Mouse (Mus musculus): ENCODE measurements around the gene Mrm2.

Gene Mrm2

GRCm38 (mm10) chr5:140345244-140345643, 13.5 kb upstream of the Mrm2 start:
- DNase-seq (ENCODE audit: low read depth, low spot score), result no peak

GRCm38 (mm10) chr5:140342880-140343279, 11.2 kb upstream of the Mrm2 start:
- no peak for DNase-seq (ENCODE audit: low read depth, low spot score)

DNA sequence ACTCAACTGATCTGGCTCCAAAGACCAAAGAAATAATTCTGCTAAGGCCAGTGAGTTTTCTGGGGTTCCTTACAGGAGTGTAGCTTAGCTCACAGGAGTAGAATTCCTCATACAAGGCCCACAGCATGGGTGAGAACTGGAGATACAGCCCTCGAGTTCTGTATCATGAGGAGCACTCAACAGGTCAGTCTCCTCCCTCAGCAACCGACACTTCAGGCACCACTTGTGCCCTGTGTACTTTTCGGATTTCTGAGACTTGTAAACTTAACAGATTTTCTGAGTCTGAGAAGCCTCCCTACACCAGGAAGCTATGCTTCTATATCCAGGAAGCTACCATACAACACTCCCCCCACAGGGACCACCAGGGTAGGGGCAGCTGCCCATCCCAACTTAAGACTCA, 8.1 kb upstream of the Mrm2 start:
- no peak for DNase-seq (ENCODE audit: low read depth, low spot score)

GRCm38 (mm10) chr5:140338779-140339178, 7.1 kb upstream of the Mrm2 start:
- no peak for DNase-seq (ENCODE audit: low read depth, low spot score)

GRCm38 (mm10) chr5:140336680-140337079, 5.0 kb upstream of the Mrm2 start:
- peak; percentile 24 for DNase-seq (ENCODE audit: low read depth, low spot score)

DNA sequence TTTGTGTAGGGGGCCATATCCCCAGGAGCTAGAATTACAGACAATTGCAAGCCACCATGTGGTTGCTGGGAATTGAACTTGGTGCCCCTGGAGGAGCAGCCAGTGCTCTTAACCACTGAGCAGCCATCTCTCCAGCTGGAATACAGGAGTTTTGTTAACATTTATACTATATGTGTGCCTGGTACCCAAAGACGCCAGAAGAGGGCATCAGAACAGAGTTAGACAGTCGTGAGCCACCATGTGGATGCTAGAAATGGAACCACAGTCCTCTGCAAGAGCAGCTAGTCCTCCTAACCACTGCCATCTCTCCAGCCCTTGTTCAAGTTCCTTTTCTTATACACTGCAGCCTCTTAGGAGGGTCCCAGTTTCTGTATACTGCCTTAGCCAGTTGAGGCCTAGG, 1.9 kb upstream of the Mrm2 start:
- no peak for DNase-seq (ENCODE audit: low read depth, low spot score)

GRCm38 (mm10) chr5:140332519-140332918, 821 bp upstream of the Mrm2 start:
- no peak for DNase-seq (ENCODE audit: low read depth, low spot score)

DNA sequence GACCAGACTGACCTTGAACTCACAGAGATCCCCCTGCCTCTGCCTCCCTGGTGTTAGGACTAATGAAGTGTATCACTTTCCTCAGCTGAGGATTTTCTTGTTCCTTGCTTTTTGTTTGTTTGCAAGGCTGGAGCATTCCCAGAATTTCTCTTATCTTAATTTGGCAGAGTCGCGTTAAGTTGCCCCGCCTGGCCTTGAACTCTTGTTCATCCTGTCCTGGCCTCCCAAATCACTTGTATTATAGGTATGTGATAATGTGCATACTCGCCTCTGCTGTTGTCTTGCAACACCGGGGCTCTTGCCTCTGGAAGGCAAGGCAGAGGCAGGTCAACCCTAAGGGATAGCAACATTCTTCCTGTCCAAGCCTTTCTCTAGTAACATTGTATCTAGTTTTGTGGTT, 7.6 kb downstream of the Mrm2 start:
- no peak for DNase-seq (ENCODE audit: low read depth, low spot score)

- peak; percentile 8 for DNase-seq (ENCODE audit: low read depth, low spot score)
Measured at GRCm38 (mm10) chr5:140321756-140322575, 9.7 kb downstream of the Mrm2 start.

- peak; percentile 96 for DNase-seq (ENCODE audit: low read depth, low spot score)
Measured at GRCm38 (mm10) chr5:140321042-140321755, 10.5 kb downstream of the Mrm2 start, which contains the start of the genes Mad1l1 and Nudt1. TSS of gene Mad1l1 (minus strand) at chr5:140321552. TSS of gene Nudt1 (plus strand) at chr5:140321656.

- no peak for DNase-seq (ENCODE audit: low read depth, low spot score)
Measured at GRCm38 (mm10) chr5:140316716-140317115, 15.0 kb downstream of the Mrm2 start.

DNA sequence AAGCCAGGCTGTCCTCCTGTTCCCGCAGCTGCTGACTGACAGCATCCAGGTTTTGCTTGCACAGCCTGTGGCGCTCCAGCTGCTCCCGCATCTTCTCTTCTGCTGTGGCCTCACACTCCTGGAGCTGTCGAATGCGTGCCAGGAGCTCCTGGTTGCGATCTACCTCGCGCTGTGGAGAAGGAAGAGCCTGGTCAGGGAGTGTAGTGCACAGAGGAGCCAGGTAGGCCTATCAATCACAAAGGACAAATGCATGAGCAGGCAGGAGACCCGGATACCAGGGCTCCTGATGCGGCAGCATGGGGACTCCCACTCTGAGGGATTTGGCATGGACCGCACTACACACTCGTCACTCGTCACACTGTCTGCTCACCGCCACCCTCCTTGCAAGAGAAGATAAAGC, 24.1 kb downstream of the Mrm2 start:
- DNase-seq (ENCODE audit: low read depth, low spot score), result no peak

GRCm38 (mm10) chr5:140306016-140306415, 25.7 kb downstream of the Mrm2 start:
- DNase-seq (ENCODE audit: low read depth, low spot score), result no peak

DNA sequence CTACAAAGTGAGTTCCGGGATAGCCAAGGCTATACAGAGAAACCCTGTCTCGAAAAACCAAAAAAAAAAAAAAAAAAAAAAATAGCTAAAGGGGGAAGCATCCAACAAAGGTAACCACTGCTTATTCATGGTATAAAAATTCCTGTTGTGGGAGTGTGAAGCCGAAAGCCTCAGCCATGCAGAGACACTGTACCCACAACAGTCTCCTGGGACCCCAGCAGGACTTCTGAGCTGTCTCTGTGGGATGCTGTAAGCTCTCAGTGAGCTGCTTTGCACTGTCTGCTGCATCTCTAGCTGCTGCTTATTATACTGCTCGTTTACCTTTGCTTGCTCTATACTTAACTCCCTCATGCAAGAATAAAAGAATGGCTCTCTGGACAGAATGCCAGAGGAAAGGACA, 33.4 kb downstream of the Mrm2 start:
- no peak for DNase-seq (ENCODE audit: low read depth, low spot score)

GRCm38 (mm10) chr5:140292152-140292551, 39.5 kb downstream of the Mrm2 start:
- peak; percentile 47 for DNase-seq (ENCODE audit: low read depth, low spot score)

GRCm38 (mm10) chr5:140289161-140289560, 42.5 kb downstream of the Mrm2 start:
- DNase-seq (ENCODE audit: low read depth, low spot score), result no peak

GRCm38 (mm10) chr5:140288287-140288686, 43.4 kb downstream of the Mrm2 start:
- DNase-seq (ENCODE audit: low read depth, low spot score), result no peak

DNA sequence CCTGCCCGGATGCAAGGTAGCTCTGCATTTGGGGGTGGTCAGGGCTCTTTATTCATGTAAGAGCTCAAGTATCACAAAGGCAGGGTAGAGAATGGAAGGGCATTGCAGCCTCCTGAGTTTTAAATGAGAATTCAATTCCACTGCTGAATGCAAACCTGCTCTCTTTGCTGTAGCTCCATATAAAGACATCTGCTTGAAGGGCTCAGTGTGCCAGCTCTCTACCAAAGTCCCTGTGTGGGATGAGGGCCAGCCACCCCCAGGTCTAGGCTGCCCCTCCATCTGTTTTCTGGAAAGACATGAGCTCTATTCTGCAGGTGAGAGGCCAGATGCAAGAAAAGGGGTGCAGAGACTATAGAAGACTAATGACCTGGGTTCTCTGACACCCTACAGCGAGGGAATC, 46.9 kb downstream of the Mrm2 start:
- DNase-seq (ENCODE audit: low read depth, low spot score), result no peak

- DNase-seq (ENCODE audit: low read depth, low spot score), result no peak
Measured at GRCm38 (mm10) chr5:140284011-140284410, 47.7 kb downstream of the Mrm2 start.

DNA sequence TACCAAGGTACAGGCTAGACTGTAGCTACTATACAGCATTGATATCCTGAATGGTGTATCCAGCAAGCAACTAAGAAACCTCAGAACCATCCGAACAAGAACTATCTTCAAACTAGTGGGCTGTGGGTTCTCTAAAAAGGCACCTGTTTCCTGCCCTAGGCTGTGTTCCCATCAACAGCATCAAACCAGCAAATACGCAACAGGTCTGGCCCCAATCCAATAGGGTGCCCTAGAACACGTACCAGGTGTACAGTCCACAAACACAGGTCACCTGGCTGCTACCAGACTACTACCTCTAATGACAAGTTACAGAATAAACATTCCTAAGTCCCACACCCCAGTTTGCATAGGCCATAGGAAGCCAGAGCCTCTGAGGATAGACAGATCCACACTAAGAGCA, 48.8 kb downstream of the Mrm2 start:
- DNase-seq (ENCODE audit: low read depth, low spot score), result no peak

DNA sequence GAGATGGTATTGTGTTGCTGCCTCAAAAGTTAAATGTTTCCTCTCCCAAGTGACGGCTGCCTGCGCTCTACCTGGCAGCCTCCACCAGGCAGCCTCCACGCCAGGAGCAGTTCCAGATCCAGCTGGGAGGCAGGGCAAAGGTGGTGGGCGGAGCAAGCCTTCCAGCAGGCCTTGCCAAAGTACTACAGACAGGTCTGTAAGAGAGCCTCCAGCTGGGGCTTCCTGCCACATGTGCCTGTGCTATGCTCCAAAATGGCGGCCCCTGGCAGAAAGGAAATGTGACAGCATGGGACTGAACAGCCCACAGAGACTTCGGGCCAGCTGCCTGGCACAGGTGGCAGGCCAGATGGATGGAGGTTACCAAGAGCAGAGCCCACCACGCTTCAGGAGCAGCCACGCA, 49.3 kb downstream of the Mrm2 start:
- DNase-seq (ENCODE audit: low read depth, low spot score), result no peak

- no peak for DNase-seq (ENCODE audit: low read depth, low spot score)
Measured at GRCm38 (mm10) chr5:140280205-140280604, 51.5 kb downstream of the Mrm2 start.
